Mouse (Mus musculus) MEL (cell line): ENCODE data around the gene BC147527. TPM values are rescaled to one million over a fixed set of nuclear protein-coding genes. Genes with fewer than 3 reads are reported as not detected.
A peak's percentile ranks its signal among the peaks of the same experiment; 100 is the strongest.
"Not testable (repeated sequence)": the region's sequence is repeated elsewhere in the genome, so short reads cannot be mapped to it uniquely, and the experiment has no call there.

ENCODE experiments used
- DNase-seq: peaks from one replicate; pipeline ENCODE4 v3.0.0; 2011; ENCODE audit warnings: low read depth, low spot score
- H3K27ac ChIP-seq: 2 replicates; pipeline ENCODE4 v1.5.1; 2012; ENCODE audit warnings: low read depth, mild to moderate bottlenecking, control low read depth, low read length, moderate library complexity; ENCODE audit not compliant: control insufficient read depth
- H3K27me3 ChIP-seq, 2 experiments: fragments of 150-350 bp in 1 of 2; sonication (generic) in 1 of 2; 2 replicates each; pipeline ENCODE4 v1.6.1; 2012; ENCODE audit warnings: low read length in 2 of 2, mild to moderate bottlenecking in 2 of 2, improper control_type of control experiment in 1 of 2, moderate library complexity in 1 of 2; ENCODE audit not compliant: insufficient read depth in 2 of 2, control insufficient read depth in 1 of 2
- H3K36me3 ChIP-seq, 2 experiments: 2 replicates each; pipeline ENCODE4 v1.6.1; 2012 to 2014; ENCODE audit warnings: low read length in 2 of 2, improper control_type of control experiment in 1 of 2, inconsistent platforms in 1 of 2, mild to moderate bottlenecking in 1 of 2; ENCODE audit not compliant: insufficient read depth in 2 of 2, control insufficient read depth in 1 of 2
- H3K4me1 ChIP-seq, 2 experiments: fragments of 150-350 bp in 1 of 2; sonication (generic) in 1 of 2; 2 replicates each; pipeline ENCODE4 v1.6.1; 2012; ENCODE audit warnings: low read length in 2 of 2, improper control_type of control experiment in 1 of 2, mild to moderate bottlenecking in 1 of 2; ENCODE audit not compliant: insufficient read depth in 2 of 2, control insufficient read depth in 1 of 2
- H3K4me3 ChIP-seq, 2 experiments: fragments of 150-350 bp in 1 of 2; sonication (generic) in 1 of 2; 2 replicates each; pipeline ENCODE4 v1.5.1; 2012; ENCODE audit warnings: low read depth in 2 of 2, low read length in 2 of 2, mild to moderate bottlenecking in 2 of 2, moderate library complexity in 2 of 2, control low read depth in 1 of 2, improper control_type of control experiment in 1 of 2; ENCODE audit not compliant: control insufficient read depth in 1 of 2, insufficient read depth in 1 of 2
- H3K79me2 ChIP-seq: 2 replicates; pipeline ENCODE4 v1.6.1; 2012; ENCODE audit warnings: mild to moderate bottlenecking, low read length, moderate library complexity; ENCODE audit not compliant: control insufficient read depth, poor library complexity, insufficient read depth
- H3K9ac ChIP-seq: 2 replicates; pipeline ENCODE4 v1.6.1; 2012; ENCODE audit warnings: low read depth, mild to moderate bottlenecking, control low read depth, low read length, moderate library complexity; ENCODE audit not compliant: control insufficient read depth, poor library complexity, severe bottlenecking
- H3K9me3 ChIP-seq: fragments of 150-350 bp; sonication (generic); replicated peaks from 2 replicates; pipeline ENCODE4 v1.6.1; 2012; ENCODE audit warnings: mild to moderate bottlenecking, low read length, improper control_type of control experiment, moderate library complexity; ENCODE audit not compliant: insufficient read depth
- CHD2 ChIP-seq: IDR thresholded peaks from 2 replicates; pipeline ENCODE4 v1.6.1; 2011; ENCODE audit warnings: low read length, improper control_type of control experiment
- CTCF ChIP-seq, 3 experiments: IDR thresholded peaks in 2 of 3; conservative IDR thresholded peaks in 1 of 3; 2 replicates each; pipeline ENCODE4 v1.5.1; 2011 to 2012; ENCODE audit warnings: low read length in 3 of 3, low read depth in 2 of 3, mild to moderate bottlenecking in 2 of 3, improper control_type of control experiment in 1 of 3, inconsistent platforms in 1 of 3, mixed read lengths in 1 of 3, moderate library complexity in 1 of 3; ENCODE audit not compliant: control insufficient read depth in 1 of 3, insufficient read depth in 1 of 3, poor library complexity in 1 of 3, severe bottlenecking in 1 of 3
- GATA1 ChIP-seq: IDR thresholded peaks from 2 replicates; pipeline ENCODE4 v1.6.1; 2011; ENCODE audit warnings: low read depth, low read length, improper control_type of control experiment
- HCFC1 ChIP-seq: IDR thresholded peaks from 2 replicates; pipeline ENCODE4 v1.6.1; 2012; ENCODE audit warnings: low read depth, mild to moderate bottlenecking, inconsistent platforms, low read length, improper control_type of control experiment, moderate library complexity
- JUND ChIP-seq: IDR thresholded peaks from 2 replicates; pipeline ENCODE4 v1.6.1; 2011; ENCODE audit warnings: low read depth, mild to moderate bottlenecking, improper control_type of control experiment, low read length
- KAT2A ChIP-seq: conservative IDR thresholded peaks from 2 replicates; pipeline ENCODE4 v1.6.1; 2012; ENCODE audit warnings: low read depth, low read length, improper control_type of control experiment, inconsistent platforms
- MXI1 ChIP-seq: IDR thresholded peaks from 2 replicates; pipeline ENCODE4 v1.6.1; 2011; ENCODE audit warnings: mild to moderate bottlenecking, low read depth, low read length, improper control_type of control experiment
- MYB ChIP-seq: IDR thresholded peaks from 2 replicates; pipeline ENCODE4 v1.6.1; 2011; ENCODE audit warnings: mild to moderate bottlenecking, low read depth, low read length, improper control_type of control experiment
- NRF1 ChIP-seq: IDR thresholded peaks from 2 replicates; pipeline ENCODE4 v1.6.1; 2014; ENCODE audit warnings: low read depth, mild to moderate bottlenecking, inconsistent platforms, low read length, improper control_type of control experiment, moderate library complexity; ENCODE audit not compliant: poor library complexity, insufficient read depth, severe bottlenecking
- RAD21 ChIP-seq: IDR thresholded peaks from 2 replicates; pipeline ENCODE4 v1.6.1; 2011; ENCODE audit warnings: mild to moderate bottlenecking, low read depth, low read length, improper control_type of control experiment
- SMC3 ChIP-seq: IDR thresholded peaks from 2 replicates; pipeline ENCODE4 v1.6.1; 2011; ENCODE audit warnings: low read depth, low read length, improper control_type of control experiment
- TBP ChIP-seq: IDR thresholded peaks from 2 replicates; pipeline ENCODE4 v1.8.0; 2011; ENCODE audit warnings: low read depth, low read length, improper control_type of control experiment
- USF1 ChIP-seq: IDR thresholded peaks from 2 replicates; pipeline ENCODE4 v1.6.1; 2014; ENCODE audit warnings: low read depth, mild to moderate bottlenecking, inconsistent platforms, low read length, improper control_type of control experiment, moderate library complexity
- ZC3H11A ChIP-seq: IDR thresholded peaks from 2 replicates; pipeline ENCODE4 v1.6.1; 2012; ENCODE audit warnings: low read depth, mild to moderate bottlenecking, inconsistent platforms, low read length, improper control_type of control experiment
- ZMIZ1 ChIP-seq: IDR thresholded peaks from 2 replicates; pipeline ENCODE4 v1.6.1; 2012; ENCODE audit warnings: low read depth, mild to moderate bottlenecking, inconsistent platforms, low read length, improper control_type of control experiment, moderate library complexity
- polyA plus RNA-seq, 2 experiments: library from polyadenylated mRNA; stranded (reverse) in 1 of 2; unstranded in 1 of 2; fragments of >175 nt in 1 of 2; fragments of >200 nt in 1 of 2; gene quantifications; 2 replicates each; pipeline versions ENCODE4 v1.2.1 to v1.2.4; 2012; ENCODE audit warnings: low replicate concordance in 2 of 2, low read depth in 1 of 2; ENCODE audit not compliant: insufficient read length in 2 of 2, insufficient read depth in 1 of 2, missing spikeins in 1 of 2
- total RNA-seq: library from RNA; depleted of rRNA; stranded (reverse); fragments of 300-350 nt; gene quantifications from 2 replicates; pipeline ENCODE4 v1.2.3, GENCODE M21; 2012

BC147527 gene
- total and polyA plus RNA-seq, 3 experiments = not detected

DNA sequence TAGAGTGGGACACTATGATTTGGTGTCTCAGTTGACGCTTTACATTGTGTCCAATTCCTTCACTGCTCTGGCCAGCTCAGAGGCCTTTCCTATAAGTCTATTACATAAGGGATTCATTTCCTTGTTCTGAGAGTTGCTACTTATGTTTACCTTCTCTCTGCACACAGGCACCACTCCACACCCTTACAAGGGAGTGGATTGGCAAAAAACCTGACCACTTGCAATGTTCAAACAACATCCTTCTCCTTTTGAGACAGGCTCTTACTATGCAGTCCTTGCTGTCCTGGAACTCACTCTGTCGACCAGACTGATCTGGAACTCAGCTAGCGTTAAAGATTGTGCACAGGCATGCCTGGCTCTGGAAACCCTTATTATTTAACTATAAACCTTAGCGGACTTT is 10.6 kb downstream of the BC147527 start:
- DNase-seq = no peak
- H3K9ac ChIP-seq = no peak overlapping the region
- H3K4me1 ChIP-seq = no peaks in the 10 kb centered on the region
- no peaks in the 10 kb centered on the region for H3K36me3 ChIP-seq
- H3K4me3 ChIP-seq = no peak overlapping the region
- no peak overlapping the region for H3K27ac ChIP-seq
- no peaks in the 10 kb centered on the region for H3K27me3 ChIP-seq
- no peak for TF ChIP-seq KAT2A
- no peak for TF ChIP-seq NRF1
- TF ChIP-seq ZMIZ1 = no peak
- TF ChIP-seq USF1 = no peak
- TF ChIP-seq GATA1 = no peak
- TF ChIP-seq TBP = no peak
- TF ChIP-seq MYB = no peak
- no peak for TF ChIP-seq JUND
- TF ChIP-seq ZC3H11A = no peak
- no peak for TF ChIP-seq MXI1
- no peak for TF ChIP-seq HCFC1
- H3K9me3 ChIP-seq = no peaks in the 10 kb centered on the region
- H3K79me2 ChIP-seq = no peaks in the 10 kb centered on the region

DNA sequence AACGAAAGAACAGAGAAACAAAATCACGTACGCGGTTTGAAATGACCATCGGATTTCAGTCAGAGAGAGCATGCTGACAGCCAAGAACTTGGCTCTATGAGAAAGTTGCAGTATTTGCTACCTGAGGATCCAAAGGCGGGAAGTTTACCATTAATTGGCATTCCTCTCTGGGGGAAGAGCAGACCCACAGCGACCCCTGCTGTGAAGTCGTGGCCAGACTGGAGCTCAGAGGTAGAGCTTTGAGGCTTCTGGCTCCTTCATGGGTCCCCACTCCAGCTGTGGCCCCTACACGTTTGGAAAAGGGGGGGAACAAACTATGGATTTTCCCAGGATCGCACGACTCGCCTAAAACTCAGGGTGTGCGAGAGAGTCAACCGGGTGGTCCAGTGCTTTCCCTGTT is 13.4 kb downstream of the BC147527 start:
- Histone ChIP-seq H3K4me3 (no peak overlapping the region), H3K9ac (no peak overlapping the region), H3K36me3 (no peaks in the 10 kb centered on the region), H3K27me3 (no peaks in the 10 kb centered on the region), H3K79me2 (no peaks in the 10 kb centered on the region), H3K4me1 (no peaks in the 10 kb centered on the region), H3K27ac (no peak overlapping the region), H3K9me3 (no peaks in the 10 kb centered on the region)
- DNase-seq = peak; percentile 11
- TF ChIP-seq RAD21 (peak; percentile 51), SMC3 (peak; percentile 41), ZC3H11A (peak; percentile 35), CHD2 (no peak), CTCF (IDR thresholded peaks at IDR 0.05 in 2 of 3, conservative IDR thresholded peaks at IDR 0.05 in 1 of 3; ENCODE audit: control insufficient read depth in 1 of 3, insufficient read depth in 1 of 3, low read depth in 2 of 3, low read length in 3 of 3, poor library complexity in 1 of 3, severe bottlenecking in 1 of 3) (peak in 2 of 3 experiments; percentile 48 to 53; a peak in 4 of 6 replicates), GATA1 (no peak)

DNA sequence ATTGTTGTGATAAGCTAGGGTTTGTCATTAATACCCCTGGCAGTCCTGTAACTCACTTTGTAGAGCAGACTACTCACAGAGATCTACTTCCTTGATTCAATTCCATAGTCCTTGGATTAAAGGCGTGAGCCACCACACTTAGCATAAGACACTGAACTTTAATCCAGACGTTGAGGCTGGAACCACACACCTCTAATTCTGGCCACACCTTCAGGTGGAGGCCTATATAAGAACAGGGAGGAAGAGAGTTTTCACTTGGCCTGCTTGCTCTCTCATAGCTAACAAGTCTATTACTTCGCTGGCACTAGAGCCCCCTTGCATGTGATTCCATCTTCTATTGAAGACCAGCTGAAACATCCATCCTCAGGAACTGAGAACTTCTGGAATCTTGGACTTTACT is 16.4 kb downstream of the BC147527 start, which contains the start of gene Tcstv3:
Gene Tcstv3 (plus strand): TSS at position 301 of the 400 bp plus-strand sequence.
- H3K9me3 ChIP-seq, DNase-seq, H3K4me1 ChIP-seq, H3K4me3 ChIP-seq, H3K9ac ChIP-seq, H3K27ac ChIP-seq, H3K36me3 ChIP-seq, H3K79me2 ChIP-seq, H3K27me3 ChIP-seq: not testable (repeated sequence)
